Mouse (Mus musculus) midbrain, embryonic 16.5 days (tissue): ENCODE data around the gene Luc7l3. TPM values are rescaled to one million over a fixed set of nuclear protein-coding genes. Genes with fewer than 3 reads are reported as not detected.

Experiments used
- ATAC-seq: fragments of 200-750 bp; cut with Nextera tagmentation; 2 replicates; pipeline ENCODE4 v1.8.0; 2017; ENCODE audit warnings: moderate TSS enrichment
- H3K27ac ChIP-seq: fragments of 300-500 bp; sonication (generic); 2 replicates; pipeline ENCODE4 v1.5.1; 2014; ENCODE audit warnings: mild to moderate bottlenecking, low read length, mixed read lengths
- H3K27me3 ChIP-seq: fragments of 300-500 bp; sonication (generic); 2 replicates; pipeline ENCODE4 v1.6.1; 2014; ENCODE audit warnings: low read depth, low read length, mixed read lengths; ENCODE audit not compliant: control insufficient read depth, insufficient read depth
- H3K36me3 ChIP-seq: fragments of 300-500 bp; sonication (generic); 2 replicates; pipeline ENCODE4 v1.6.1; 2014; ENCODE audit warnings: mild to moderate bottlenecking, low read length, moderate library complexity, mixed read lengths; ENCODE audit not compliant: control insufficient read depth, insufficient read depth
- H3K4me1 ChIP-seq: fragments of 300-500 bp; sonication (generic); 2 replicates; pipeline ENCODE4 v1.6.1; 2014; ENCODE audit warnings: mild to moderate bottlenecking, low read length, mixed read lengths; ENCODE audit not compliant: control insufficient read depth, insufficient read depth
- H3K4me2 ChIP-seq: fragments of 300-500 bp; sonication (generic); 2 replicates; pipeline ENCODE4 v1.6.1; 2014; ENCODE audit warnings: mild to moderate bottlenecking, low read length, mixed read lengths
- H3K4me3 ChIP-seq: fragments of 300-500 bp; sonication (generic); 2 replicates; pipeline ENCODE4 v1.5.1; 2014; ENCODE audit warnings: low read depth, mild to moderate bottlenecking, low read length, moderate library complexity, mixed read lengths
- H3K9ac ChIP-seq: fragments of 300-500 bp; sonication (generic); 2 replicates; pipeline ENCODE4 v1.6.1; 2014; ENCODE audit warnings: low read depth, low read length, mixed read lengths
- H3K9me3 ChIP-seq: fragments of 300-500 bp; sonication (generic); replicated peaks from 2 replicates; pipeline ENCODE4 v1.6.1; 2014; ENCODE audit warnings: mild to moderate bottlenecking, low read length, mixed read lengths; ENCODE audit not compliant: control insufficient read depth, poor library complexity, severe bottlenecking
- WGBS: fragments of 180-500 bp; shearing (Covaris S2); extraction: QIAGEN DNeasy Blood & Tissue Kit; methylation state at CpG from one replicate; pipeline ENCODE4 v1.1.7; 2014; 5-methylcytosine and 5-hydroxymethylcytosine counted together
- polyA plus RNA-seq: library from polyadenylated mRNA; unstranded; fragments of >200 nt; fragmentation: Nextera tagmentation; extraction: Ambion mirVana; gene quantifications from 2 replicates; pipeline ENCODE4 v1.2.1, GENCODE M21; 2015

The Luc7l3 gene
- polyA plus RNA-seq, 1 experiment from 2014 or later, result 142 TPM

DNA sequence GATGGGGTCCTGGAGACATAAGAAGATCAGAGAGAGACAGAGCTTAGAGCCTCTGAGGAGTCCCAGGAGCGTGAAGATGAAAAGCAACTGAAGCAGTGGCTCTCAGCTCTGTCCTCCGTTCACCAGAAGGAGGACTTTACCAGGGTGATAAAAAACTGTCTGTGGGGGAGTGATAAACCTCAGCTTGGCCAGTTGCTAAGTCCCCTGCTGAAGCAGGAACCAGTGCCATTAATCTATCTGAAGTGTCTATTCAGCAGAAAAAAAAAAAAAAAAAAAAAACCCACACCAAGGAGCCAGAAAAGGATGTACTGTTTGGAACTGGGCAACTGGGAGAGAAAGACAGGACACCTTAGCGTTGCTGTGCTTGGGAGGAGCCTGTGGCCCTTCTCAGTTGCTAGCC is 29.3 kb upstream of the Luc7l3 start:
- no peak for ATAC-seq
- H3K36me3 ChIP-seq, result no peaks in the 10 kb centered on the region
- no peaks in the 10 kb centered on the region for H3K9me3 ChIP-seq
- no peak overlapping the region for H3K4me2 ChIP-seq
- WGBS, result 40% methylated on average over 3 of the region's 3 CpGs
- H3K9ac ChIP-seq, result no peak overlapping the region
- H3K27ac ChIP-seq, result no peak overlapping the region
- H3K27me3 ChIP-seq, result no peaks in the 10 kb centered on the region
- H3K4me3 ChIP-seq, result no peak overlapping the region
- no peaks in the 10 kb centered on the region for H3K4me1 ChIP-seq

- 63% methylated on average over 1 of the region's 1 CpGs for WGBS
- no peaks in the 10 kb centered on the region for H3K4me1 ChIP-seq
These were observed 28.5 kb upstream of the Luc7l3 start for GRCm38 (mm10) chr11:94350337-94350736.

GRCm38 (mm10) chr11:94349839-94350238 is 28.1 kb upstream of the Luc7l3 start:
- no peak overlapping the region for H3K4me2 ChIP-seq
- H3K9me3 ChIP-seq, result no peaks in the 10 kb centered on the region
- no peaks in the 10 kb centered on the region for H3K4me1 ChIP-seq
- WGBS, result 93% methylated on average over 2 of the region's 2 CpGs
- no peak for ATAC-seq
- H3K9ac ChIP-seq, result no peak overlapping the region
- H3K36me3 ChIP-seq, result no peaks in the 10 kb centered on the region
- H3K27me3 ChIP-seq, result no peaks in the 10 kb centered on the region
- no peak overlapping the region for H3K4me3 ChIP-seq
- no peak overlapping the region for H3K27ac ChIP-seq

More at GRCm38 (mm10) chr11:94350337-94350736, 28.5 kb upstream of the Luc7l3 start:
- H3K4me3 ChIP-seq, result no peak overlapping the region
- H3K27me3 ChIP-seq, result no peaks in the 10 kb centered on the region
- no peak overlapping the region for H3K4me2 ChIP-seq
- no peaks in the 10 kb centered on the region for H3K9me3 ChIP-seq
- no peak overlapping the region for H3K27ac ChIP-seq
- H3K9ac ChIP-seq, result no peak overlapping the region
- H3K36me3 ChIP-seq, result no peaks in the 10 kb centered on the region
- no peak for ATAC-seq

DNA sequence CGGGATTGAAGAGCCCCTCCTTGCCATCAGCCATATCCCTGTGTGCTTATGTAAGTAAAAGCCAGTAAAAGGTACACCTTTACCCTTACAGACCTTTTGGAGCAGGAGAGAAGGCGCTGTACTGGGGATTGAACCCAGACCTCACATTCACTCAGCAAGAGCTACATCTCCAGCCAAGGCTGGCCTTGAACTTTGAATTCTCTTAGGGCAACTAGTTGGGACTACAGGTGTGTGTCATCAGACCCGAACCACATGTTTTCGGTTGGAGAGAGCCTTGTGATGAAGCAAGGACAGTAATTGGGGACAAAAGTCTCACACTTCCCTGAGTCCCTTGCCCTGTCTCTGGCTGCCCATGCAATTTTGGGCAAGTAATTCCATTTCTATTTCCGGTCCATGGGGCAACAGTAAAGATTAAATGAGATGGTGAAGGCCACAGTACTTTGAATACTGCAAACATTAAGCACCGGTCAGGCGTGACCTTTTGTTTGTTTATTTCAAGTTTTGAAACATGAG is 25.3 kb upstream of the Luc7l3 start:
- no peak for ATAC-seq
- H3K4me1 ChIP-seq, result peaks cover 18% of the 10 kb centered on the region
- no peak overlapping the region for H3K27ac ChIP-seq
- no peak overlapping the region for H3K9ac ChIP-seq
- H3K27me3 ChIP-seq, result no peaks in the 10 kb centered on the region
- WGBS, result 89% methylated on average over 7 of the region's 7 CpGs
- no peaks in the 10 kb centered on the region for H3K9me3 ChIP-seq
- no peak overlapping the region for H3K4me3 ChIP-seq
- no peak overlapping the region for H3K4me2 ChIP-seq
- no peaks in the 10 kb centered on the region for H3K36me3 ChIP-seq

- Histone ChIP-seq H3K4me2 (no peak overlapping the region), H3K4me3 (no peak overlapping the region), H3K9me3 (no peaks in the 10 kb centered on the region), H3K36me3 (no peaks in the 10 kb centered on the region), H3K9ac (no peak overlapping the region), H3K4me1 (peaks cover 22% of the 10 kb centered on the region), H3K27me3 (no peaks in the 10 kb centered on the region), H3K27ac (no peak overlapping the region)
- WGBS, result 85% methylated on average over 3 of the region's 3 CpGs
- ATAC-seq, result no peak
These were observed 24.8 kb upstream of the Luc7l3 start for GRCm38 (mm10) chr11:94346611-94347010.

DNA sequence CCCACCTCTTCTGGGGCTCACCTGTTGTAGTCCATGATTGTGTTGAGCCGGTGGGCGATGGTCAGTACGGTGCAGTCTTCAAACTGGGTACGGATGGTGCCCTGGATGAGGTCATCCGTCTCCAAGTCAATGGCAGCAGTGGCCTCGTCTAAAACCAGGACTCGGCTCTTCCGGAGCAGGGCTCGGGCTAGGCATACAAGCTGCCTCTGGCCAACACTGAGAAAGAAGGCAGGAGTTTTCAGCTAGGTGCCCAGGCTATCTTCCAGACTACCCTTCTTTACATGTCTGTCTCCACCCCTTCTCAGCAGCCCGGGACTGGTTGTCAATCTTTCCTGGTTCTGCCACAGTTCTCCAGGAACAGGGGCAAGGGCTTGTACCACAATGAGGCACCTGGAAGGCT is 24.1 kb upstream of the Luc7l3 start:
- no peaks in the 10 kb centered on the region for H3K27me3 ChIP-seq
- H3K36me3 ChIP-seq, result no peaks in the 10 kb centered on the region
- H3K4me2 ChIP-seq, result no peak overlapping the region
- H3K9ac ChIP-seq, result no peak overlapping the region
- H3K4me1 ChIP-seq, result peaks cover 22% of the 10 kb centered on the region
- H3K27ac ChIP-seq, result no peak overlapping the region
- 91% methylated on average over 10 of the region's 10 CpGs for WGBS
- no peak for ATAC-seq
- no peak overlapping the region for H3K4me3 ChIP-seq
- H3K9me3 ChIP-seq, result no peaks in the 10 kb centered on the region

GRCm38 (mm10) chr11:94344470-94344869 is 22.7 kb upstream of the Luc7l3 start:
- Histone ChIP-seq H3K9ac (no peak overlapping the region), H3K4me3 (no peak overlapping the region), H3K4me2 (no peak overlapping the region), H3K36me3 (peaks cover 4% of the 10 kb centered on the region), H3K27me3 (no peaks in the 10 kb centered on the region), H3K9me3 (no peaks in the 10 kb centered on the region), H3K27ac (0 out of 2 replicates have a peak overlapping the region, but pooled peaks have one; percentile 5), H3K4me1 (peaks cover 22% of the 10 kb centered on the region)
- no peak for ATAC-seq
- 38% methylated on average over 1 of the region's 1 CpGs for WGBS

DNA sequence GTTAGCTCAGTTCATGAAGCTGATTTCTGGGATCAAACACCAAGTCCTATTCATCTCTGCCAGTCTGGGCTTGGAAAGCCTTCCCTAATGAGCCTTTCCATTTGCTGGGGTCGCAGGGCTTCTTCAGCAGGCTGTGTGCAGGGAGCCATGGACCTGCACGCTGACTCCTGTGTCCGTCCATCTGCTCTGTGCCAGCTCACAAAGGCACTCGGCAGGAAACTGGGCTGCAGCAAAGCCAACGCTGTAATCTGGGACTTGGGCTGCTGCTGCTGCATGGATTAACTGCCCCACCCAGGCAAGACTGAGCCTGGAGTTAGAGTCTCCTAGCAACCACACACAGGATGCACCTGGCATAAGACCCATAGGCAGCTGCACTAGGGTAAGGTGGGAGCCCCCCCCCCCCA is 22.2 kb upstream of the Luc7l3 start:
- Histone ChIP-seq H3K27me3 (no peaks in the 10 kb centered on the region), H3K4me3 (no peak overlapping the region), H3K4me2 (no peak overlapping the region), H3K27ac (peak overlapping the region; percentile 17; the same call in 1 of the 2 replicates), H3K9me3 (no peaks in the 10 kb centered on the region), H3K4me1 (peaks cover 22% of the 10 kb centered on the region), H3K9ac (peak overlapping the region; percentile 1), H3K36me3 (peaks cover 9% of the 10 kb centered on the region)
- peak; percentile 43; the same call in 1 of the 2 replicates for ATAC-seq
- 6% methylated on average over 5 of the region's 5 CpGs for WGBS

DNA sequence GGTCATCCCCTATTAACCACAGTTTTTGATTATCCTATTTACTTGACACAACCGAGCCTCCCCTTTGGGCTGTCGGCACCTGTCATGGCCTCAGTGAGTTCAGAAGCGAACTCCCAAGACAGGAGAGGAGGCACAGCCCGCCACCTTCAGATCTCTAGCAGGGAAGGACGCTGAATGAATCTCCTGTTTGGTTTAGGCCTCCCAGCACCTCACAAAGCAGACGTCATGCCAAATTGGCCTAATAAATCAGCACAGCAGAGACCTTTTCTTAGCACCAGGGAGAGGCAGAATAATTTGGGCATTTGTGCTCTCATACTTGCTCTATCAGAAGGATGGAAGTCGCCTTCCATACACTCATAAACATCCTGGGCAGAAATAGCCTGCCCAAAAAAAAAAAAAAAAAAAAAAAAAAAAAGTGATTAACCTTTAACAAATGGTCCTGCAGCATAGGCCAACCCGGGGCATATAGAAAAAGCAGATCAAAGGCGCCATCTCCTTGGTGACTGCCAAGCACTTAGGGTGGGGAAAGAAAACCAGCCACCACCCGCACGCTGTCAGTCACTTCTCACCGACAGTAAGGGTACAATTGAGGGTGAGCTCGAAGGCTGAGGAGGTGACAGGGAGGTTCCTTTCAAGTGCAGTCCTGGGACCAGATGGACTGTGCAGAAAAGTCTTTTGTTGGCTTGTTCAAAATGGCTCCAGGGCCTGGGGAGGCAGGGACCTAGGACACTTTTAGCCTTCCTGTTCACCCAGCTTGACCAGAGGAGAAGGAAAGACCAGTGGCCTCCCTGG is 20.5 kb upstream of the Luc7l3 start:
- H3K4me1 ChIP-seq, result peaks cover 22% of the 10 kb centered on the region
- no peak for ATAC-seq
- peaks cover 18% of the 10 kb centered on the region for H3K36me3 ChIP-seq
- no peak overlapping the region for H3K4me2 ChIP-seq
- H3K9ac ChIP-seq, result peak overlapping the region; percentile 41; the same call in 1 of the 2 replicates
- WGBS, result 14% methylated on average over 13 of the region's 13 CpGs
- no peaks in the 10 kb centered on the region for H3K9me3 ChIP-seq
- H3K27ac ChIP-seq, result no peak overlapping the region
- no peak overlapping the region for H3K4me3 ChIP-seq
- no peaks in the 10 kb centered on the region for H3K27me3 ChIP-seq
